Mouse (Mus musculus) neural tube, embryonic 13.5 days (tissue): Measurements from ENCODE around the gene Trpc7. TPM values are rescaled to one million over a fixed set of nuclear protein-coding genes. Genes with fewer than 3 reads are reported as not detected.

Experiments used
- ATAC-seq: fragments of 200-750 bp; cut with Nextera tagmentation; 2 replicates; pipeline ENCODE4 v1.8.0; 2017; ENCODE audit warnings: low read depth, mild to moderate bottlenecking, moderate TSS enrichment, moderate library complexity
- H3K27ac ChIP-seq: fragments of 300-500 bp; sonication (generic); replicated peaks from 2 replicates; pipeline ENCODE4 v1.5.1; 2015; ENCODE audit warnings: moderate library complexity, mild to moderate bottlenecking, inconsistent platforms
- H3K27me3 ChIP-seq: fragments of 300-500 bp; sonication (generic); 2 replicates; pipeline ENCODE4 v1.6.1; 2015; ENCODE audit warnings: mild to moderate bottlenecking, inconsistent platforms
- H3K36me3 ChIP-seq: fragments of 300-500 bp; sonication (generic); 2 replicates; pipeline ENCODE4 v1.6.1; 2015; ENCODE audit warnings: mild to moderate bottlenecking, inconsistent platforms
- H3K4me1 ChIP-seq: fragments of 300-500 bp; sonication (generic); replicated peaks from 2 replicates; pipeline ENCODE4 v1.6.1; 2015; ENCODE audit warnings: inconsistent platforms
- H3K4me2 ChIP-seq: fragments of 300-500 bp; sonication (generic); 2 replicates; pipeline ENCODE4 v1.6.1; 2015; ENCODE audit warnings: inconsistent platforms, mild to moderate bottlenecking, moderate library complexity
- H3K4me3 ChIP-seq: fragments of 300-500 bp; sonication (generic); 2 replicates; pipeline ENCODE4 v1.5.1; 2015; ENCODE audit warnings: mild to moderate bottlenecking, inconsistent platforms
- H3K9ac ChIP-seq: fragments of 300-500 bp; sonication (generic); 2 replicates; pipeline ENCODE4 v1.6.1; 2015; ENCODE audit warnings: moderate library complexity, mild to moderate bottlenecking, inconsistent platforms
- H3K9me3 ChIP-seq: fragments of 300-500 bp; sonication (generic); 2 replicates; pipeline ENCODE4 v1.6.1; 2016; ENCODE audit warnings: inconsistent platforms
- WGBS: fragments of 180-500 bp; shearing (Covaris S2); methylation state at CpG from one replicate; pipeline ENCODE4 v1.1.7; 2015; 5-methylcytosine and 5-hydroxymethylcytosine counted together
- polyA plus RNA-seq: library from polyadenylated mRNA; unstranded; fragments of >200 nt; fragmentation: Nextera tagmentation; extraction: Ambion mirVana; gene quantifications from 2 replicates; pipeline ENCODE4 v1.2.1, GENCODE M21; 2015

Gene Trpc7
- polyA plus RNA-seq, 1 experiment from 2014 or later, result 1.2 TPM

DNA sequence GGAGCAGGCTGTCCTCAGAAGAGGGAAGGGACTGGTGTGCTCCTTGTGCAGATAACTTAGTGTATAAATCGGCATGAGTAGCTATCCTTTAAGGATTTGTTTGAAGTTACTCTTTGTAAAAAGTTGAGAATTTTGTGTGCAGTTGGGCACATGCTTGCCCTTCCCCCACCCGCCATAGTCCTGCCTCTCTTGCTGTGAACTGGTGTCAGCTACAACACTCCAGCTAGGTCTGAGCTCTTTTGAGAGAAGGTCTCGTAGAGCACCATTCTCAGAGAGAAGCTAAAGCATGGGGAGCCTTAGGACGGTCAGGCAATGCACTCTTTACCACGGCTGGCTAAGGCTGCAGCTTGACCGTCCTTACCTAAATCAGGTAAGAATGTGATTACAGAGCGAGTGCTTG lies 154.1 kb downstream of the Trpc7 start:
- H3K4me3 ChIP-seq, result no peak overlapping the region
- WGBS, result 90% methylated on average over 7 of the region's 7 CpGs
- no peak overlapping the region for H3K9ac ChIP-seq
- no peaks in the 10 kb centered on the region for H3K27me3 ChIP-seq
- peaks cover 39% of the 10 kb centered on the region for H3K36me3 ChIP-seq
- no peaks in the 10 kb centered on the region for H3K9me3 ChIP-seq
- H3K27ac ChIP-seq, result no peak overlapping the region
- no peak for ATAC-seq
- no peaks in the 10 kb centered on the region for H3K4me1 ChIP-seq
- no peak overlapping the region for H3K4me2 ChIP-seq

DNA sequence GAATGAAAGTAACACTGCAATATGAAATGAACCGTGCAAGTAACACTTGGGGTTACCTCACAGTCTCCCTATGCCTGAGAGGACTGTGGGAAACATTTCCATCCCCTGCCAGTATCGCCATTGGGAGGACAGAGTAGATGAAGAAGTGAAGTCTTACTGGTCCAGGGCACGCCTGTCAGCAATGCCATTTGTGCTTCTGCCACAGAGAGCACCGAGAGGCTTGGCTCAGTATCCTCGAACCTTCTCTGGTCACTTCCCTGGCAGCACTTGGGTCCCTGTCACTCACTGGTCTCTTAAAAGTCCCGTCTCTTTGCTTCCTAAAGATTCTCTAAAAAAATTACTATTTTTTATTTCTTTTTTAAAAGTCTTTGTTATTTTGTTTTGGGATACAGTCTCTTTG lies 155.3 kb downstream of the Trpc7 start:
- H3K27me3 ChIP-seq, result no peaks in the 10 kb centered on the region
- no peaks in the 10 kb centered on the region for H3K9me3 ChIP-seq
- H3K4me2 ChIP-seq, result no peak overlapping the region
- H3K27ac ChIP-seq, result no peak overlapping the region
- no peak overlapping the region for H3K9ac ChIP-seq
- peaks cover 49% of the 10 kb centered on the region for H3K36me3 ChIP-seq
- no peak overlapping the region for H3K4me3 ChIP-seq
- ATAC-seq, result no peak
- H3K4me1 ChIP-seq, result no peaks in the 10 kb centered on the region
- WGBS, result 94% methylated on average over 6 of the region's 6 CpGs

DNA sequence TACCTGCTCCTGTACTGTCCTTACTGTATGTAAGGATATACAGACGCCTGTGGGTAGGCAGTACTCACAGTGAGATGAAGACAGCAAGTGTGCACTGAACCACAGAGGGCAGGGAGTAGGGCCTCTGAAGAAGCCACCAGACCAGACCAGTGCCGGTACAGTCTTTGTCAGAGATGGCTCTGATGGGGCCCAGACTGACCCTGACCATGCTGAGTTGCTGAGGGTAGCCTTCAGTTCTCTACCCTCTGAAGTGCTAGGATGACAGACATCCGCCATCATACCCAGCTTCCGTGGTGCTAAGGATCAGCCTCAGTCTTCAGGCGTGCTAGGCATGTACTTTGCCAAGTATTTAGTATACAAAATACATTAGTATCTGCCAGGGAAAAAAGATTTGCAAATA lies 156.2 kb downstream of the Trpc7 start:
- no peak for ATAC-seq
- WGBS, result 97% methylated on average over 5 of the region's 5 CpGs
- H3K9ac ChIP-seq, result no peak overlapping the region
- no peak overlapping the region for H3K4me2 ChIP-seq
- H3K36me3 ChIP-seq, result peaks cover 57% of the 10 kb centered on the region
- no peaks in the 10 kb centered on the region for H3K4me1 ChIP-seq
- H3K4me3 ChIP-seq, result no peak overlapping the region
- no peaks in the 10 kb centered on the region for H3K27me3 ChIP-seq
- no peaks in the 10 kb centered on the region for H3K9me3 ChIP-seq
- no peak overlapping the region for H3K27ac ChIP-seq

DNA sequence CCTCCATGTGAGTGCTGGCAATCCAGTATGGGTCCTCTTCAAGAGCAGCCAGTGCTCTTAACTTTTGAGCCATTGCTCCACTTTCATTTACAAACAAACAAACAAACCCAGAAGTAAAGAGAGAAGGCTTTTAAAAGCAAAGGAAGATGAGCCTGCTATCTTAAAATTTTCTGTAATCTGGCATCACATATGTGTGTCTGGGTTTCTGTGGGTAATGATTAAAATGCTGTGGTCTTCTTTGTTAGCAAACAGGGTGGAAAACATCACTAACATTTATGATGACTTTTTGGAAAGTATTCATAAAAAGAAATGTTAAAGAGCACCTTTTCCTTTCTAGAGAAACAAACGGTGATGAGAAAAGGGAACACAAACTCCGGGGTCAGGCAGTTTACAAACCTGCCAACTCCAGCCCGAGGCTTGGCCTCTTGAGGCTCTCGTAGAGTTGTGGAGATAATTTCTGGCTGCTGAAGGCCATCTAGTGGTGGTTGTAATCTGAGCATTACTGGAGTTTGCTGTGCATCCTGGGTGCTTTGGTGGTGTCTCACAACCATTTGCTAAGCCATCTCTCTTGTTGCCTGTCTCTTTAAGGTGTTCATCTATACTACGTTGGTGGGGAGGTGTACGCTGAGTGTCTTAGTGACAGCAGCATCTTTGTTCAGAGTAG lies 160.4 kb downstream of the Trpc7 start:
- Histone ChIP-seq H3K27ac (no peak overlapping the region), H3K4me1 (no peaks in the 10 kb centered on the region), H3K9me3 (no peaks in the 10 kb centered on the region), H3K27me3 (no peaks in the 10 kb centered on the region), H3K4me3 (no peak overlapping the region), H3K4me2 (no peak overlapping the region), H3K9ac (no peak overlapping the region), H3K36me3 (peaks cover 92% of the 10 kb centered on the region)
- ATAC-seq, result no peak
- 62% methylated on average over 6 of the region's 6 CpGs for WGBS

DNA sequence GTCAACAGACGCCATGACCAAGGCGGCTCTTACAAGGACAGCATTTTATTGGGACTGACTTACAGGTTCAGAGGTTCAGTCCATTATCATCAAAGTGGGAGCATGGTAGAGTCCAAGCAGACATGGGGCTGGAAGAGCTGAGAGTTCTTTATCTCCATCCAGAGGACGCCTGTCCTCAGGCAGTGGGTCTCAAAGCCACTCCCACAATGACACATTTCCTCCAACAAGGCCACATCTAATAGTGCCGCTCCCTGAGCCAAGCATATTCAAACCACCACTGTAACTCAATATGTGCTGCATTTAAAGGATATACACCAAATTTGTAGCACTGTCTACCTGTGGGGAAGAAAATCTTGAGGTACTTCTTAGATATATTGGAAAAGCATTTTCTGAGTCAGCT lies 161.2 kb downstream of the Trpc7 start:
- Histone ChIP-seq H3K4me2 (no peak overlapping the region), H3K9me3 (no peaks in the 10 kb centered on the region), H3K36me3 (peaks cover 92% of the 10 kb centered on the region), H3K27me3 (no peaks in the 10 kb centered on the region), H3K4me3 (no peak overlapping the region), H3K4me1 (no peaks in the 10 kb centered on the region), H3K9ac (no peak overlapping the region), H3K27ac (no peak overlapping the region)
- WGBS, result 86% methylated on average over 4 of the region's 4 CpGs
- no peak for ATAC-seq

DNA sequence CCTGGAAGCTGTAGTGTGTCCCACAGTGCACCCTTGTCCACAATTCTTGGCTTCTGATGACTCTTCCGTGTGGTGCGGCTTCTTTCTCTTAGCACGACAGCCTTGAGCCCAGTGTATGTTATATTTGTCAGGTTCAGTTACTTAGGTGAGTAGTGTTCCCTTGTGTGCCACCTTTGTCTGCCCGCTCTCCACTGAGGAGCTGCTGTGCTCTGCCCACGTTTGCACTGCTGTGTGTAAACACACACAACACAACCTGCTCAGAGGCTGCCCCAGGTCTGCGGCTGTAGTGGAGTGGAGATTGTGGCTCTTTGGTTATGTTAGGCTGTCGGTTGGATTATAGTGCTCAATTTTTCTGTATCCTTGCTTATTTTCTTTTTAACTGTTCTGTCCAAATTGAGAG lies 166.7 kb downstream of the Trpc7 start:
- H3K4me1 ChIP-seq, result no peaks in the 10 kb centered on the region; the same call in 1 of the 2 replicates
- WGBS, result 98% methylated on average over 7 of the region's 7 CpGs
- no peak overlapping the region for H3K4me2 ChIP-seq
- H3K36me3 ChIP-seq, result peaks cover 90% of the 10 kb centered on the region
- H3K27ac ChIP-seq, result no peak overlapping the region
- no peaks in the 10 kb centered on the region for H3K27me3 ChIP-seq
- no peak overlapping the region for H3K9ac ChIP-seq
- no peaks in the 10 kb centered on the region for H3K9me3 ChIP-seq
- H3K4me3 ChIP-seq, result no peak overlapping the region
- no peak for ATAC-seq

DNA sequence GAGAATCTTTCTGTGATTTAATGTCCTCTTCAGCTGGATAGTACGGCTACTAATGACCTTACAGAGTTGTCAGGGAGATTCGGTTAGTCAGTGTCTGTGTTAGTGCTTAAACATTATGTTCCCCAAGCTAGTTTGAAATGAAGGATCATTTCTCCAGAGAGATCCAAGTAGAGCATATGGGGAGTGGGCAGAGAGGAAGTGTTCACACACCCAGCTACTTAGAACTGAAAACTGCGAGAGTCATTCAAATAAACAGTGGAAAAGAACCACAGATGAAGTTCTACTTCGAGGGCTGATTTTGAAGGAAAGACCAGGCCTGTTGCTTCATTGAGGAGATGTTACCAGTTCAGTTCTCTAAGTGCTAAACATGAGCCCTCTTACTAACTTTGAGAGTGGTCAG lies 169.2 kb downstream of the Trpc7 start:
- no peak overlapping the region for H3K4me3 ChIP-seq
- WGBS, result 79% methylated on average over 4 of the region's 4 CpGs
- H3K4me1 ChIP-seq, result no peaks in the 10 kb centered on the region; the same call in 1 of the 2 replicates
- no peak for ATAC-seq
- H3K27ac ChIP-seq, result no peak overlapping the region
- H3K9ac ChIP-seq, result no peak overlapping the region
- H3K9me3 ChIP-seq, result no peaks in the 10 kb centered on the region
- no peak overlapping the region for H3K4me2 ChIP-seq
- no peaks in the 10 kb centered on the region for H3K27me3 ChIP-seq
- H3K36me3 ChIP-seq, result peaks cover 76% of the 10 kb centered on the region

Other genes starting within 250 kb of the Trpc7 start
- 22.7 and 25.7 TPM in 2 replicates for gene Smad5, start 193.0 kb downstream of the Trpc7 start, polyA plus RNA-seq
- gene Gm45623, start 142.2 kb downstream of the Trpc7 start, polyA plus RNA-seq, result 1.0 and 1.6 TPM in 2 replicates